Mouse (Mus musculus) urinary bladder, adult 18-20 months (tissue): Measurements from ENCODE around the gene Blmh.
"Not testable (repeated sequence)": the region's sequence is repeated elsewhere in the genome, so short reads cannot be mapped to it uniquely, and the experiment has no call there.

Experiments used
- DNase-seq, 2 experiments: peaks; one replicate each; pipeline ENCODE4 v3.0.0; 2022; ENCODE audit warnings: low spot score in 2 of 2, mixed read lengths in 2 of 2

Gene Blmh

GRCm38 (mm10) chr11:76916539-76917229 lies 7.9 kb upstream of the Blmh start:
- DNase-seq = no peak

GRCm38 (mm10) chr11:76917230-76917548 lies 7.4 kb upstream of the Blmh start:
- DNase-seq = no peak

GRCm38 (mm10) chr11:76920607-76921006 lies 4.0 kb upstream of the Blmh start:
- DNase-seq = no peak

GRCm38 (mm10) chr11:76928586-76928985 lies 4.0 kb downstream of the Blmh start:
- not testable (repeated sequence) for DNase-seq

- no peak for DNase-seq
Measured at GRCm38 (mm10) chr11:76933209-76933608, 8.6 kb downstream of the Blmh start.

- DNase-seq = no peak
Measured at GRCm38 (mm10) chr11:76936578-76936977, 12.0 kb downstream of the Blmh start.

GRCm38 (mm10) chr11:76944839-76945238 lies 20.2 kb downstream of the Blmh start:
- DNase-seq = no peak

GRCm38 (mm10) chr11:76945386-76946202 lies 21.0 kb downstream of the Blmh start:
- peak; percentile 93 to 99 for DNase-seq

- DNase-seq = peak in 1 of 2 experiments; percentile 8
Measured at GRCm38 (mm10) chr11:76946203-76946585, 21.6 kb downstream of the Blmh start.

- no peak for DNase-seq
Measured at GRCm38 (mm10) chr11:76953536-76953935, 28.9 kb downstream of the Blmh start.

GRCm38 (mm10) chr11:76965703-76966102 lies 41.1 kb downstream of the Blmh start:
- DNase-seq = no peak

- DNase-seq = no peak
Measured at GRCm38 (mm10) chr11:76970328-76970727, 45.7 kb downstream of the Blmh start.

GRCm38 (mm10) chr11:76974680-76975319 lies 50.2 kb downstream of the Blmh start:
- no peak for DNase-seq

- DNase-seq = no peak
Measured at GRCm38 (mm10) chr11:76981570-76982141, 57.0 kb downstream of the Blmh start.

- DNase-seq = no peak
Measured at GRCm38 (mm10) chr11:76982415-76982814, 57.8 kb downstream of the Blmh start.

GRCm38 (mm10) chr11:76983641-76984040 lies 59.0 kb downstream of the Blmh start:
- DNase-seq = no peak

GRCm38 (mm10) chr11:76984173-76984572 lies 59.6 kb downstream of the Blmh start:
- DNase-seq = no peak

GRCm38 (mm10) chr11:76990839-76991238 lies 66.2 kb downstream of the Blmh start:
- no peak for DNase-seq

GRCm38 (mm10) chr11:76992886-76993285 lies 68.3 kb downstream of the Blmh start:
- DNase-seq = no peak

GRCm38 (mm10) chr11:76995966-76996672 lies 71.5 kb downstream of the Blmh start:
- DNase-seq = no peak

GRCm38 (mm10) chr11:76997305-76997704 lies 72.7 kb downstream of the Blmh start:
- peak; percentile 61 to 81 for DNase-seq
